Mouse (Mus musculus): ENCODE data around the gene Dennd5a.
"Not testable (repeated sequence)": the region's sequence is repeated elsewhere in the genome, so short reads cannot be mapped to it uniquely, and the experiment has no call there.

The Dennd5a gene

DNA sequence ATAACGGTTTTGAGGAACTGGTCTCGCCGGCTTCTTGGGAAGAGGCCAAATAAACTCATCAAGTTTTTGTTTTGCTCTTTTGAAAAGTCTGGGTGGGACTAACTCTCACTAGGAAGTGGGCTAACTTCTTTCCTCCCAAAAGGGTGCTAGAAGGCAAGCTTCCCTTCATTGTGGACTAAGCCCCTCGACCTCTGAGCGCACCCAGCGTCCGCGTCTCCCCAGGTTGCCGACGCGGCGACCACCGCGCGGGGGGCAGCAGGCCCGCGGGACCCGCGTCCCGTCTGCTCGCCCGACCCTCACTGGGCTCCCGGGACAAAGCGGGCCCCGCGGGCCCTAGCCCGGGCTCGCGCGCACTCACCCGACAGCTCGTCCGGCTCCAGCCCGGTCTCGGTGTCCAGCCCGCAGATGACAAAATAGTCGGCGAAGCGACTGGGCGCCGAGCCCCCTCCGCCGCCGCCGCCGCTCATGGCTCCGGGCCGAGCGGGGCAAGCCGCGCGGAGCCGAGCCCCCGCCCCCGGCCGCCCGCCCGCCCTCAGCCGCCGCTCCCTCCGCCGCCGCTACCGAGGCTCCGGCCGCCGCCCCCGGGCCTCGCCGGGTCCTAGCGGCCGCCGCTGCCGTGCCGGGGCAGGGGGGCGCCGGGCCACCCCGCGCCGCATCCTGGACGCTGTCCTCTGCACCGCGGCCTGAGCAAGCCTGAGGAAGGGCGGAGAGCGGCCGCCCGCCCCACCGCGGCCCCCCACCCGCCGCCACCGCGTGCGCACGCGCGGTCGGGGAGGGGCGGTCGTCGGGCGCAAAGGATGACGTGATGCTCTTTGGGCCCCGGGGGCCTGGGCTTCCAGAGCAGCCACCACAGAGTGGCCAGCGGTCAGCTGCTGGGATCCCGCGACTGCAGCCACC is at the start of gene Dennd5a:
TSS of gene Dennd5a (minus strand) at position 755 of the 897 bp plus-strand sequence.
- peak; percentile 79 to 86 for DNase-seq

GRCm38 (mm10) chr7:110009084-110009483 is 48.8 kb upstream of the Dennd5a start:
- DNase-seq = no peak

DNA sequence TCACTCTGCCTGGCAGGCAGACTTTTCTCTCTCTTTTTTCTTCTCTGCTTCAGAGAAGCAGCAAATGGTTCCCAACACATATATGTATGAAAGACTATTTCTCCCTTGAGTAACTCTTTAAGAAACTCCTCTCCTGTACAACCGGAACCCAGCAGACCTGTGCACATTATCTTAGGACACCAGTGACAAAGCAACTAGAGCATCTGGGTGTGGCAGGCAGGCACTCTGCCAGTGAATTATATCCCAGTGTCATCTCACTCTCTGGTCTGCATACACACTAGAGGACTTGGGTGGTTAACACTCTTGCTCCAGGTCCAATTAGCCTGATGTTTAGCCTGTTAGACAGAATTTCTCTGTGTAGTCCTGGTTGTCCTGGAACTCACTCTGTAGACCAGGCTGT is 48.2 kb upstream of the Dennd5a start:
- DNase-seq = no peak

DNA sequence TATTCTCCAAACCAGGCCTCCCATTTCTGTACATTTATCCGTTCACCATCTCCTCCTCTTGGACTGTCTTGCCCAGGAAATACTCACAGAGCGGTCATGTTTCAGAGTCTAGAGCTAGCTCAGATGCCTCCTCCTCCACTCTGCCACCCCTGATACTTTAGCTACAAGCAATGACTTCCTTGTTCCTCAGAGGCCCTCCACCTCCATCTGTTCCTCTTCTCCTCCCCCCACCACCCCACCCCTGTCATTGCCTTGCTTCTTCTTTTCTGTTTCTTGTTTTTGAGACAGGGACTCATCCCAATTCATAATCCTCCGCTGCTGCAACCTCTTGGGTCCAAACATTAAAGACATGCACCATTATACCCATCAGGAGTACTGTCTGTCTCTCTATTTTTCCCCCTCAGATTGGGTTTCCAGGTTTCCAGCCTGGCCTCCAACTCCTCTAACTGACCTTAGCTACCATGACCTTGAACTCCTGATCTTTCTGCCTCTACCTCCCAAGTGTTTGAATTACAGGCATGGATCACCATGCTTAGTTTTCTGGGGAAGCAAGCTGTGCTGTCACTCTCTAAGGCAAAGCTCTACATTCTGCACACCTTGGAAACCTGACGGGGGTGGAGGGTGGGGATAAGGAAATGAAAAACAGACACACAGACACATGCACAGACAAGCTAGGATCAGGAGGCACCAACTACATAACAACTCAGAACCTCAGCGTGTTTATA is 46.4 kb upstream of the Dennd5a start:
- DNase-seq = no peak

DNA sequence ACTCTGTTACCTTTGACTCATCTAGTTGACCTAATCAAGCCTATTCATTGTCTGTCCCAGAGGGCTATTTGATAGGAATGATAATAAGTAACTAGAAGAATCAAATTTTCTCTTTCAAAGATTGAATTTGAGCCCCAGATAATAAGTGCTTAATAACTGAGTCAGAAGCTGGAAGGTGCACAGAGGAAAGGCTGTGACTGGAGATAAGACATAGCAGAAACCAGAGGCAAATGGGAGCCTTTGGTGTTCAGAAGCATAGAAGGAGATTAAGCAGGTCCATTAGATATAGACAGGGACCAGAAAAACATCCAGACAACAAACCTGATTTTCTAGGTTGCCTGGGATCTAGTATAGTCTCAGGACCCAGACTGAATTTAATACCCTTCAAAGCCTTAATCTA is 45.7 kb upstream of the Dennd5a start:
- DNase-seq = no peak

DNA sequence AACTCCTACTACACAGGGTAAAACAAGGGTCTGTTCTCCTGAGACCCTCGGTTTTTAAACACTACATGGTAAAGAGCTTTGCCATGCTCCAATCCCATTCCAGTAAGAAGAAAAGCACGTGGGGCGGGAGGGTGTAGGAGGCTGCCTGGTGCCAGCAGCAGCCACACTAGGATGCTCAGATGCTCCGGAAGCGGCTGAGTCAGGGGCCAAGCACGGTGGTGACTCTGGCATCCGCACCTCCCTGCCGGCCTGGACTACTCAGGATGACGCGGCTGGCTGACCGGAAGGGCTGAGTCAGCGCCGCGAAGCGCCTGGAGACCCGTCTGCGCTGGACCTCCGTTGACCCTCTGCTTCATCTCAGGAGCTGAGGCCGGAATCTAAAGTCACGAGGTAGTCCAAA is 42.7 kb upstream of the Dennd5a start:
- peak; percentile 64 for DNase-seq

- DNase-seq = no peak
These were observed 41.8 kb upstream of the Dennd5a start for GRCm38 (mm10) chr7:110002092-110002491.

GRCm38 (mm10) chr7:109998388-109998787 is 38.1 kb upstream of the Dennd5a start:
- DNase-seq = no peak

- peak in 1 of 2 experiments; percentile 39 for DNase-seq
These were observed 33.1 kb upstream of the Dennd5a start for GRCm38 (mm10) chr7:109993157-109993959.

GRCm38 (mm10) chr7:109991286-109991685 is 31.0 kb upstream of the Dennd5a start:
- no peak for DNase-seq

GRCm38 (mm10) chr7:109986775-109987174 is 26.5 kb upstream of the Dennd5a start, which contains the start of gene Tmem41b:
Gene Tmem41b (minus strand): TSS chr7:109986929.
- peak in 1 of 2 experiments; percentile 34 for DNase-seq

- DNase-seq = peak; percentile 99 to 100
These were observed 25.9 kb upstream of the Dennd5a start for GRCm38 (mm10) chr7:109986133-109986669.

- DNase-seq = peak in 1 of 2 experiments; percentile 35
These were observed 25.4 kb upstream of the Dennd5a start for GRCm38 (mm10) chr7:109985661-109986132.

- DNase-seq = not testable (repeated sequence)
These were observed 24.3 kb upstream of the Dennd5a start for GRCm38 (mm10) chr7:109984608-109985007.

GRCm38 (mm10) chr7:109977131-109977530 is 16.9 kb upstream of the Dennd5a start:
- peak; percentile 48 to 59 for DNase-seq

- peak; percentile 59 to 61 for DNase-seq
These were observed 15.9 kb upstream of the Dennd5a start for GRCm38 (mm10) chr7:109975966-109976715.

DNA sequence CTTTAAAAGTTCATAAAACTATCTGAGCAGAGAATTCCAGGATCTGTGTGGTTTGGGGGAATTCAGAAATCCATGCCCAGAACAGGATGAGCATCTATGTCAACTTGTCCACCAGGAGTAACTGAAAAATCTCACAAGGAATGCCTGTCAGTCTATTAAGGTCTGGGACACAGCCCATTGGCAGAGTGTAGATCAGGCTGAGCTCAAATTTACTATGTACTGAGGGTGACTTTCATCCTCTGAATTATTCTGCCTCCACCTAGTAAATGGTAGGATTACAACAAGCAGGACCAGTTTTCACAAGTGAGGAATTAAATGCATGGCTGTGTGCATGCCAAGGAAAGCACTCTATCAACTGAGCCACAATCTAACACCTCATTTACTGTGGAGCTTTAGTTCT is 9.3 kb upstream of the Dennd5a start:
- DNase-seq = no peak

DNA sequence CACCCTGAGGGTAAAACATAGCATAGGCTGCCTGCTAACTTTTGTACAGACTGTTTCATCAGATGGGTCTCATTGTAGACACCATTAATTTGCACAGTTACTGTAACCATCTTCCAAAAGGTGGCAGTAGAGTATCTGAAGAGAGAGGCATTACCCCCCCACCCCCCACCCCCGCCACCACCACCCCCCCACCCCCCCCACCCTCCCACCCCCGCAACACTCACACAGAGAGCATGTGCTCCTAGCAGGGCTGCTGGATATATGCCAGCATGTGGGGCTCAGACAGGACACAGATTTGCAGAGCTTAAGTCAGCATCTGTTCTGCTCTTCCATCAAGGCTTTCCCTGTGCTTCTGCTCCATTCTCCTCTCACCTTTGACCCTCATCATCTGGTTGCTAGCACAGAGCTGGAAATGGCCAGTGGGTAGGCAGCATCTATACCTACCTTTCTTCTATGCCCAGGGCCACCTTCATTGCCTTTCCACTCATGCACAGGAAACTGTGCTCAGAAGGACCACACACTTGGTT is 8.7 kb upstream of the Dennd5a start:
- peak; percentile 72 to 79 for DNase-seq

- DNase-seq = peak; percentile 22 to 41
These were observed 7.7 kb upstream of the Dennd5a start for GRCm38 (mm10) chr7:109967805-109968579.

- no peak for DNase-seq
These were observed 5.4 kb upstream of the Dennd5a start for GRCm38 (mm10) chr7:109965658-109966057.

Measured in cerebellum, postnatal 36 days (tissue).